Mouse (Mus musculus): ENCODE data around the gene BC049715. TPM values are rescaled to one million over a fixed set of nuclear protein-coding genes. Genes with fewer than 3 reads are reported as not detected.

BC049715 gene
- polyA plus RNA-seq, 1 experiment = not detected

GRCm38 (mm10) chr6:136847790-136848189 is 20.4 kb downstream of the BC049715 start:
- Histone ChIP-seq H3K27ac (ENCODE audit: control insufficient read depth, insufficient read depth, low read depth, low read length, poor library complexity) (no peak overlapping the region), H3K4me3 (replicated peaks; ENCODE audit: control insufficient read depth, low read depth, low read length) (no peak overlapping the region), H3K4me1 (ENCODE audit: control insufficient read depth, insufficient read depth, low read length) (peaks cover 4% of the 10 kb centered on the region)
- WGBS = 20% methylated on average over 2 of the region's 2 CpGs
- TF ChIP-seq CTCF (IDR thresholded peaks at IDR 0.05; ENCODE audit: control insufficient read depth, insufficient read depth, low read length) = peak; percentile 85
- no peak for TF ChIP-seq POLR2A (IDR thresholded peaks at IDR 0.05; ENCODE audit: borderline replicate concordance, control insufficient read depth, low read depth, low read length)

- H3K4me1 ChIP-seq (ENCODE audit: control insufficient read depth, insufficient read depth, low read length) = peaks cover 4% of the 10 kb centered on the region
- 68% methylated on average over 8 of the region's 8 CpGs for WGBS
- H3K4me3 ChIP-seq (replicated peaks; ENCODE audit: control insufficient read depth, low read depth, low read length) = no peak overlapping the region
- TF ChIP-seq POLR2A (IDR thresholded peaks at IDR 0.05; ENCODE audit: borderline replicate concordance, control insufficient read depth, low read depth, low read length) (no peak), CTCF (IDR thresholded peaks at IDR 0.05; ENCODE audit: control insufficient read depth, insufficient read depth, low read length) (no peak)
- H3K27ac ChIP-seq (ENCODE audit: control insufficient read depth, insufficient read depth, low read depth, low read length, poor library complexity) = no peak overlapping the region
These were observed 21.0 kb downstream of the BC049715 start for GRCm38 (mm10) chr6:136848399-136848798.

GRCm38 (mm10) chr6:136848971-136849370 is 21.5 kb downstream of the BC049715 start:
- Histone ChIP-seq H3K4me3 (replicated peaks; ENCODE audit: control insufficient read depth, low read depth, low read length) (no peak overlapping the region), H3K27ac (ENCODE audit: control insufficient read depth, insufficient read depth, low read depth, low read length, poor library complexity) (peak overlapping the region; percentile 13; the same call in 1 of the 2 replicates), H3K4me1 (ENCODE audit: control insufficient read depth, insufficient read depth, low read length) (peaks cover 4% of the 10 kb centered on the region)
- TF ChIP-seq CTCF (IDR thresholded peaks at IDR 0.05; ENCODE audit: control insufficient read depth, insufficient read depth, low read length) (no peak), POLR2A (IDR thresholded peaks at IDR 0.05; ENCODE audit: borderline replicate concordance, control insufficient read depth, low read depth, low read length) (no peak)
- 76% methylated on average over 5 of the region's 5 CpGs for WGBS

GRCm38 (mm10) chr6:136850267-136850666 is 22.8 kb downstream of the BC049715 start:
- Histone ChIP-seq H3K4me3 (replicated peaks; ENCODE audit: control insufficient read depth, low read depth, low read length) (no peak overlapping the region), H3K27ac (ENCODE audit: control insufficient read depth, insufficient read depth, low read depth, low read length, poor library complexity) (no peak overlapping the region), H3K4me1 (ENCODE audit: control insufficient read depth, insufficient read depth, low read length) (peaks cover 7% of the 10 kb centered on the region)
- 56% methylated on average over 6 of the region's 6 CpGs for WGBS
- TF ChIP-seq CTCF (IDR thresholded peaks at IDR 0.05; ENCODE audit: control insufficient read depth, insufficient read depth, low read length) (no peak), POLR2A (IDR thresholded peaks at IDR 0.05; ENCODE audit: borderline replicate concordance, control insufficient read depth, low read depth, low read length) (no peak)

GRCm38 (mm10) chr6:136852348-136852747 is 24.9 kb downstream of the BC049715 start:
- TF ChIP-seq POLR2A (IDR thresholded peaks at IDR 0.05; ENCODE audit: borderline replicate concordance, control insufficient read depth, low read depth, low read length) (no peak), CTCF (IDR thresholded peaks at IDR 0.05; ENCODE audit: control insufficient read depth, insufficient read depth, low read length) (no peak)
- no peak overlapping the region for H3K4me3 ChIP-seq (replicated peaks; ENCODE audit: control insufficient read depth, low read depth, low read length)
- WGBS = 59% methylated on average over 4 of the region's 4 CpGs
- peak overlapping the region; percentile 13; the same call in 1 of the 2 replicates for H3K27ac ChIP-seq (ENCODE audit: control insufficient read depth, insufficient read depth, low read depth, low read length, poor library complexity)
- peaks cover 7% of the 10 kb centered on the region for H3K4me1 ChIP-seq (ENCODE audit: control insufficient read depth, insufficient read depth, low read length)

- Histone ChIP-seq H3K4me3 (replicated peaks; ENCODE audit: control insufficient read depth, low read depth, low read length) (no peak overlapping the region), H3K4me1 (ENCODE audit: control insufficient read depth, insufficient read depth, low read length) (peaks cover 7% of the 10 kb centered on the region), H3K27ac (ENCODE audit: control insufficient read depth, insufficient read depth, low read depth, low read length, poor library complexity) (peak overlapping the region; percentile 13; the same call in 1 of the 2 replicates)
- WGBS = 34% methylated on average over 3 of the region's 3 CpGs
- TF ChIP-seq POLR2A (IDR thresholded peaks at IDR 0.05; ENCODE audit: borderline replicate concordance, control insufficient read depth, low read depth, low read length) = no peak
- no peak for TF ChIP-seq CTCF (IDR thresholded peaks at IDR 0.05; ENCODE audit: control insufficient read depth, insufficient read depth, low read length)
These were observed 25.3 kb downstream of the BC049715 start for GRCm38 (mm10) chr6:136852762-136853161.

GRCm38 (mm10) chr6:136854361-136854781 is 26.9 kb downstream of the BC049715 start:
- peak overlapping the region; percentile 67 for H3K27ac ChIP-seq (ENCODE audit: control insufficient read depth, insufficient read depth, low read depth, low read length, poor library complexity)
- WGBS = 10% methylated on average over 11 of the region's 11 CpGs

GRCm38 (mm10) chr6:136855183-136855582 is 27.8 kb downstream of the BC049715 start:
- peak overlapping the region; percentile 39 for H3K4me3 ChIP-seq (replicated peaks; ENCODE audit: control insufficient read depth, low read depth, low read length)

More at GRCm38 (mm10) chr6:136854361-136854781, 26.9 kb downstream of the BC049715 start:
- peak overlapping the region; percentile 68 for H3K4me3 ChIP-seq (replicated peaks; ENCODE audit: control insufficient read depth, low read depth, low read length)
- H3K4me1 ChIP-seq (ENCODE audit: control insufficient read depth, insufficient read depth, low read length) = peaks cover 7% of the 10 kb centered on the region
- TF ChIP-seq POLR2A (IDR thresholded peaks at IDR 0.05; ENCODE audit: borderline replicate concordance, control insufficient read depth, low read depth, low read length) (no peak), CTCF (IDR thresholded peaks at IDR 0.05; ENCODE audit: control insufficient read depth, insufficient read depth, low read length) (no peak)

More at GRCm38 (mm10) chr6:136855183-136855582, 27.8 kb downstream of the BC049715 start:
- Histone ChIP-seq H3K27ac (ENCODE audit: control insufficient read depth, insufficient read depth, low read depth, low read length, poor library complexity) (no peak overlapping the region), H3K4me1 (ENCODE audit: control insufficient read depth, insufficient read depth, low read length) (peaks cover 7% of the 10 kb centered on the region)
- WGBS = 46% methylated on average over 2 of the region's 2 CpGs
- TF ChIP-seq CTCF (IDR thresholded peaks at IDR 0.05; ENCODE audit: control insufficient read depth, insufficient read depth, low read length) (no peak), POLR2A (IDR thresholded peaks at IDR 0.05; ENCODE audit: borderline replicate concordance, control insufficient read depth, low read depth, low read length) (no peak)
